Mouse (Mus musculus) erythroblast, embryonic 14.5 days (primary cell): Measurements from ENCODE around the gene Slc9b2.

ENCODE experiments used
- GATA1 ChIP-seq: IDR thresholded peaks from 2 replicates; pipeline ENCODE4 v1.6.1; 2012; ENCODE audit warnings: low read length, inconsistent platforms, mixed read lengths
- TAL1 ChIP-seq: IDR thresholded peaks from 3 replicates; pipeline ENCODE4 v1.6.1; 2012; ENCODE audit warnings: low read length, inconsistent platforms, mixed read lengths

- TF ChIP-seq GATA1 (no peak), TAL1 (no peak)
These were observed 20.1 kb downstream of the Slc9b2 start for GRCm38 (mm10) chr3:135327601-135328000.
